Mouse (Mus musculus): Measurements from ENCODE around the gene Tmem174.

The Tmem174 gene

GRCm38 (mm10) chr13:98586817-98587575, 50.2 kb downstream of the Tmem174 start:
- no peak for DNase-seq (ENCODE audit: extremely low spot score, low read depth, low spot score)

All from hindlimb bud, embryonic 11.5 days (tissue).